Mouse (Mus musculus) 3T3-L1 (cell line): ENCODE results near the gene Rabgap1l.

Source experiments
- DNase-seq: peaks from one replicate; pipeline ENCODE4 v3.0.0-alpha.2; 2015; ENCODE audit warnings: low read depth, low spot score

Gene Rabgap1l

DNA sequence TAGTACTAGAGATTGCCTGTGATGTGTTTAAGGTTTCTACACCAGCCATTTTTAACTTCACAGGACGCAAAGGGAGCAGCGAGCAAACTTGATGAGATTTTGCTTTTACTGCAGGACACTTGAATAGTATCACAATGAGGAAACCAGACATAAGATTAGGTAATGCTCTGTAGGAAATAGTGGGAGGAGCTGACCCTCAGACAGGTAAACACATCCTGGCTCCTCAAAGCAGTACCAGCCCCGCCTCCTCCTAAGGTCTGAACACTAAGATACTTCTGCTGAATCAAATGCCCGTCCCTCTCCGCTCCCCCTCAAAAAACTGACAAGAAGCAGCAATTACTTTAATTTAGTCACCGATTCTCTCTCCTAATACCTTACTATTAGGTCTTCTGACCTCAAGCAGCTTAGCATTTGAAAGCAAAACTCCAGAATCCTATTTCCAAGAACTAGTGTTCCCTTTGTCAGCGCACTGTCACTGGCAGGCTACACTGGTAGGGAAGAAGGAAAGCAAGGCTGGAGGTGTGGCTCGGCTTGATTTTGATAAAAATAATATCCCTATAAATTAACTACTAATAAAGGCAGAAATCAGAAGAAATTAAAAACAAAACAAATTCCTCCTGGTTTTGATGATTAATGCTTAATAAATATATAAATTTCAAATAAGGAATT is 474.8 kb downstream of the Rabgap1l start:
- DNase-seq: no peak

DNA sequence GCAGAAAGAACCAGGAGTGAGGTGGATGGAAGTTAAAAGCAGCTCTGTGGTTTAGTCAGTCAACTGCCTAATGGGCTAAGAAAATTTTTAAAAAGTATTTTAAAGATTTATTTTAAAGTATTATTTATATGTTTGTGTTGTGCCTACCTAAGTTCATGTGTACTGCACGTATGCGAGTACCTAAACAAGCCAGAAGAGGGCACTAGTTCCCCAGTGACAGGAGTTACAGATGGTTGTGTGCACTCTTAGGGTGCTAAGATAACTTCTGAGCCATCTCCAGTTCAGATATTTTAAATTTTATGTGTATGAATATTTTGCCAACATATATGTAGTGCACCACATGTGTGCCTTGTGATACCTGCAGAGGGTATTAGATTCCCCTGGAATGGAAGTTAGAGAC is 476.8 kb downstream of the Rabgap1l start:
- no peak for DNase-seq

DNA sequence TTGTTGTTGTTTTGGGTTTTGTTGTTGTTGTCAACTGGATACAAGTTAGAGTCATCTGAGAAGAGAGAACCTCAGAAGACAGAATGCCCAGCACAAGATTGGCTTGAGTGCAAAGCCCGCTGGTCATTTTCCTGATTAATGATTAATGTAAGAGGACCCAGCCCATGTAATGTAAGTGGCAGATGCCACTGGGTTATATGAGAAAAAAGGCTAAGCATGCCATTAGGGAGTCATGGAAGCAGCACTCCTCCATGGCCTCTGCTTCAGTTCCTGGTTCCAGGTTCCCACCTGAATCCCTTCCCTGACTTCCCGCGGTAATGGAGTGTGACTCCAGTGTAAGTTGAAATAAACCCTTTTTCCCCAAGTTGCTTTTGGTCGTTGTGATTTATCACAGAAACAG is 480.4 kb downstream of the Rabgap1l start:
- DNase-seq: no peak

DNA sequence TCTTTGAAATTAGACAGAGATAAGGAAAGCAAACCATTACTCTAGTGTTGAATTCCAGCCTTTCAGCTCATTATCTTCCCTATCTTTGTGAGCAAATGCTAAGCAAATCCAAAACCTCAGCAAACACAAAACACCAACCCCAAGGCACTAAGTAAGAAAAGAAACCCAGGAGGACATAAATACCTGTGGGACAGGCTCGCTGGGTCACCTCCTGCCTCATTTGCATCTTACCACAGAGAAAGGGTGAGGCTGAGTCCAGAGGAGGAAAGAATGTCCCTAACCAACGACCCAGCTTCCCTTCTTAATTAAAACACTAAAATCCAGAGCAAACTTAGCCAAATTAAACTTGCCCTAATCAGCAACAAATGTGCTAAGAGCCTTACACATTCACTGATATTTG is 481.1 kb downstream of the Rabgap1l start:
- no peak for DNase-seq

DNA sequence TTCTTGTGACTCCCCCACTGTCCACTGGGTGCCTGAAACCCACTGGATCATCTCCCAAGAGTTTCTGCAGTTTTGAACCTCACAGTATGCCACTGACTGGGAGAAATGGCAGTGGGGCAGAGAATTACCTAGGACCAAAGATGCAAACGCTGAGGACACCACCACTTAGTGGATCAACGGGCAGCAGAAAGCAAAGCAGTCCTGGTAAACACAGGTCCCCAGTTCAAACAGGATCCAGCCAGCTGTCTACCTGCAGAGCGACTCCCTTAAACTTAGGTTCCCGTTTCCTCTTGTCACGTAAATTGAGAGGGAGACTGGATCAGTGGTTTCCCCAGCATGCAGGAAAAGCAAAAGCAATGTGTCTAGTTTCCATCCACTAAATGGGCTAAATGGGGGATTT is 483.1 kb downstream of the Rabgap1l start:
- DNase-seq: no peak

DNA sequence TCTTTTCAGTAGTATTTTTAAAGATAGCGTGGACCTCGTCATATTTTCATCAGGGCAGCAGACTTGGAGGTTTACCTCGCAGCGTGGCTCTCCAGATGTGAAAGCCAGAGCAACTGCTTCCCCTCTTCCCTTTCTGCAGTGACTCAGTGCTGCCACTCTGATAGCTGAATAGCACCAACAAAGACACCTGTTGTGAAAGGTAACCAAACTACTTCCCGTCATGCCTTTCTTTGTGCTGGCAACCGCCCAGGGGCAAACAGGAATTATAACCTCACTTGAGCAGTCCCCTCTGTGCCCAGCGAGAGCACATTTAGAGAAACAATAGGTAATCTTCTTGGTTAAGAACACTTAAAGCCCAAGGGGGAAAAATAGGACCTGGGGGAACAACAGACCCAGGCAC is 484.0 kb downstream of the Rabgap1l start:
- no peak for DNase-seq

DNA sequence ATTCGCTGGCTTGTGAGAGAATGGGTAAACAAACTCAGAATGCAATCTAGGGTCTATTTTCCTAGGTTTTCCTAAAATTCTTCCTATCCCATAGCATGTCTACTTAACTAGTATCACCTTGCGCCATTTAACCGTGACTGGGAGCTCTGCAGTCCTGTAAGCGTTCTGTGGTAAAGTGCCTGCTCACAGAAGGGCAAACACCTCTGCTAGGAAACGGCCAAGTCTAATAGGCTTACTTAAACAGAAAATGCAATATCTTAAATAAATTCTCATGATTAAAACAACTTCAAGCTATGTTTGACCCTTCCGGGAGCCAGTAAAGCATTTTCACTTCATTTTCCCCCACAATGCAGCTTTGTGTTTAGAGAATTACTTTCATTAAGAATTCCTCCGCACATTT is 484.5 kb downstream of the Rabgap1l start:
- DNase-seq: no peak

DNA sequence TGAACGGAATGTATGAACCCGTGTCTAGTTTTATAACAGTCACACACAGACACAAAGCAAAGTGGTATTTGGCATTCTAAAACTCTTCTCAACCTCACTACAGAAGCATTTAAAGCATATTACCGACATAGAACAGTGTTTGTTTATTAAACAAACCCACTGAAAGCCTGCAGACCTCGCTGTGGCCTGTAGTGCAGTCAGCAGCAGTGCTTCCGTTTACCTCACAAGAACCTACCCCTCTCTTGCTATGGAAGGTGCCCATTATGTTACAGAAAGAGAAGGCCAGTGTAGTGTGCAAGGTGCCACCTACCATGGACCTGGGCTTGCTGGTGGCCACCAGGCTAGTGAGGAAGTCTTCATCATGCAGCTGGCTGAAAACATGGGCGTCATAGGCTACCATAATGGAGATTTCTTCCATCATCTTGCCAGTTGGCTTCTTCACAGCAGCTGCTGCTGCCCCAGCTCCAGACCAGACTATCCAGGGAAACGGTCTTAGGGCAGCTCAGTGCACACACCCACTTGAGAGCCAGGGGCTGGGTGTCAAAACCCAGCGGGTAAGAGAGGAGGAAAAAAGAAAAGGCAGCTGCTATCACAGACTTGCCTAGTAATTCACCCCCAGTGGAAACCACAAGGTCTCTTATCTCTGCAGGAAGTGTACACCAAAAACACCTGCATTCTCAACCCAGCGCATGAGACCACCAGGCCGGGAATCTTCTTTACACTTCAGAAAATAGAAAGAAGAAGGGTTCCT is 486.0 kb downstream of the Rabgap1l start:
- no peak for DNase-seq

DNA sequence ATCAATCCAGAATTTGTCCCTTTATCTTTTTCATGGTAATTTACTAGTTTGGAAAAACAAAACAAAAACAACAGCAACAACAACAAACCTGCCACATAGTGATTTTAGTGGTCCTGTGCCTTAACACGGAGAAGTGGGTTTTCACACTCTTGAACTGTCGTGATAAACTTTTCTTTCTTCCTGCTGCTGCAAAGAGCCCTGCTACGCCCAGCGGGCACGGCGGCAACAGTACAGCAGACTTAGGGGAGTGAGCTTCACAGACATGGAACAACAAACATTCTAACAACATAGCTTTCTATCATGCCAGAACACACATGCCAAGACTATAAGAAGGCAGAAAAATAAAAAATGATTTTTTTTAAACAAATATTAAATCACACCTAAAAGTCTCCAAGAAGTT is 486.7 kb downstream of the Rabgap1l start:
- DNase-seq: no peak

DNA sequence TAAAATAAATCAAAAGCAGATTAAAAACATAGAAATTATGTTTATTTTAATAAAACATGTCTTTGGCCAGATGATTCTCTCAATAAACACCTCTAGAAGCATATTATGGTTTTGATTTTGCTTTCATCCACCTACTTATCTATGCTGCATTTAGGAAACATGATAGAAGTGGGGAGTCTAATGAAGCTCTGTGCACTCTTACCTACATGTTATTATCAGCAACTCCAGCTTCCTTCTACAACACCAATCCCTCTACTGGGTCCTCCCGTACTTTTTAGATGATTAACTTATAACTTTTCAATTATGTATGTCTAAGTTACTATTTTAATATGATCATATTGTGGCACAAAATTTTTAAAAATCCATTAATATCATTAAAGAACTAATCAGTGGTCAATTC is 487.2 kb downstream of the Rabgap1l start:
- no peak for DNase-seq

DNA sequence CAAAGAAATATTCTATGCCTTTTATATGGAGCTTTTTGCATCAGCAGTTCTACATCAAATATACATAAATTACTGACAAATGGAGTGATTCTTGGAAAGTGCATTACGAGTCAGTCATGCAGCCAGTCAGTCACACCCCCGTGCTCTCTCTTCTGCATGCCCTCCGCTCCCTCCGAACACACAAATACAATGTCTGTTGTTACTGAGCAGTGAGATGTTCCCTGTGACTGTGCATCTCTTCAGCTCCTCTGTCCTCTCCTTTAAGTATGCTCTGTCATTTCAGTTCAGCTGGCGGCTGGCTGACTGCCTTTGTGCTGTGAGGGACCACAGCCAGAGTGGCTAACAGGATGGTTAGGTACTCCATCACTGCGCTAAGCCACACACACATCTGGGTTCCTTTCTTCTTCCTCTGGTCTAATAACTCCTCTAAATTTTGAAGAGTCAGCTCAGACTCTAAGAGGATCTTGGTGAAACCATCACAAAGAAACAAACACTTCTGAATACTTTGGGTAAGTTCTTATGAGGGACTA is 488.0 kb downstream of the Rabgap1l start:
- DNase-seq: peak; percentile 33

DNA sequence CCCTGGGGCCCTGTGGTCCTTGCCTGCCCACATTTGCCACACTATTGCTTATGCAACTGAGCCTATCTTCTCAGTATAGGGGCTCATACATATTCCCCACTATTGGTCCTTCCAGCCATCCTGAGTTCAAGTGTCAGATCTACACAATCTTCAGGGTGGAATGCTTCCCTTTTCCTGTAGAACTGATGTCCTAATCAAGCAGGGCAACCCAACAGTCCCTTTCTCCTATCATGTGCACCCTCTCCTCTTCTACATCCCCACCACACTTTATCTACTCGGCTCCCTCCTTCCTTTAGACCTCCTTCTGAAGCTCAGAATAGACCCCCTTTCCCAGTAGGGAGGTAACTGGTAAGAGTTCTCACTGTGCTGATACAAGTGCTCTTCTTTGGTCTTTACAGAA is 490.7 kb downstream of the Rabgap1l start:
- DNase-seq: no peak

DNA sequence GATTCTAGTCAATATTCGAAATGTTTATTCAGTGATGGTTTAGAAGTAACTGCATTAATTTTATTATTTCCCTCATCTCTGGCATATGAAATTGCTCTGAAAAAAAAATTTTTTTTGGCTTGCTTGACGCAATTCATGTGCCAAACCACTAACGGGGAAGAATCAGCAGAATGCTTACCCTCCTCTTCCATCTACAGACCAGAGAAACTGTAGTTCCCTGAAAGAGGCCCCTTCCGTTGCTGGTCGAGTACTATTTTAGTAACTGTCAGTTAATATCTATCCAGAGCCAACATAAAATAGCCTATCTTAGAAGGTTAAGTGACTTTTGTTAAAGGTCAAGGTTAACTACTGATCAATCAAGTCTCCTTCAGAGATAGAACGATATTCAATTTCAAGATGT is 491.9 kb downstream of the Rabgap1l start:
- DNase-seq: no peak

DNA sequence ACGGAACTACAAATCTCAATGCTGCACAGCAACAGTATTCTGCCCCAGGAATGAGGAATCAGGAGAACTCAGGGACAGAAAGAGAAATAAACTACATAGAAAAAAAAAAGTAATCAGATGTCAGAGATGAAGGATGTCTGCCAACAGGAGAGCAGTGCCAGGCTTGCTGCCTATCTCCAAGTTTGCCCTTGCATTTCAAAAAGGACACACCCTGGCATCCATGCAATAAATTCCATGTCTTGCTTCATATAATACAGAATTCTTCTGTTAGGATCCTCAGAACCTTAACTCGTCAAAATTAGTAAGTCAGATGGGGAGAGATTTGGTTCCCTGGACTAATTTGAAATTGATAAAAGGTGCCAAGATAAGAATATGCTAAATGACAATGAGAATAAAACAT is 492.3 kb downstream of the Rabgap1l start:
- no peak for DNase-seq

DNA sequence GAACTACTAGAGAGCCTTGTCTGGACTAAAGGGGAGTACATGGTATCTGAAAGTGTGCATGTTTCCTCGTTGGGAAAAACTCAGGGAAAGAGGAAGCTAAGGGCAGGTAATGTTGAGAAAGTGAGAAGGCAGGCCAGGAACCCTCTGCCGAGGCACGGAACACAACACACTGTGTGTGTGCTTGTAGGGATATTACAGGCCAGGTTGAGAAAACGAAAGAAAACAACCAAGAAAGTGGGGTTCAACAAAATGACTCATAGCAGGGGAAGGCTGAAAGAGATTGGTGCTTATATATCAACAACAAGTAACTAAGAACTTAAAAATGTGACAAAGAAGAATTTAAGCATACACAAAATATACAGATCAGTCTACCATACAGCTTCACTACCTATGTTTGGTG is 493.0 kb downstream of the Rabgap1l start:
- no peak for DNase-seq

DNA sequence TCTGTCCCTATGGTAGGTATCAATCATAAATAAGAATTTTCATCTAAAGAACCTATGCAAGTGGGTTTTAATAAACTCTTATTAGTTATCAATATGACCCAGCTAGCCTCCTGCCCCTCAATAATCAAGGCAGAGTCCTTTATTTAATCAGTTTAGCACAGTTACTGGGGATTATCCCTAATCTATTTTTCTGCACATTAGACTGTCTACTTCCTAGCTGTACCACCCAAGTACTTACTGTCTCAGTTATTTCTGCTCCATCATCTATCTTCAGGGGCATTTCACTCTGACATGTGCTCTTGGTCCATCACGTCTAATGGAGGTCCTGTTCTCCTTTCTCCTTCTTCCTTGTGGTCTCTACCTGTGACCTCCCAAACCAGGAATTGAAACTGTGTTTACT is 494.1 kb downstream of the Rabgap1l start:
- DNase-seq: no peak

DNA sequence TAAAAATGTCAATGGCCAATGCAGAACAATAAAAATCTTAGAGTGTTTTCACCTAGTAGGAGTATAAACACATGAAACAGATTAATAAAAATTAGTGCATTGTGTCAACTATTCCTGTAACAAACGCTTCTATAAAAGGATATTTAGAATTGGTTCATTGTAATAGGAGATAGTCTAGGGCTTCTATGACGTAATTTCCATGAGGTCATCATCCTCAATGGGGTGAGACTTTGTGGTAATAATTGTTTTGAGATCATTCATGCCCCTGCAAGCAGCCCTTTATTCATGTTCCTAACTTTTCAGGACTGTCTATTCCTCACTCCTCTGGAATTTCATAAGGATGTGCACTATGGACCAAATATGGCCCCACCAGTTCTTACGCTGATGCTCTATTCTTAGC is 495.3 kb downstream of the Rabgap1l start:
- DNase-seq: peak; percentile 39

DNA sequence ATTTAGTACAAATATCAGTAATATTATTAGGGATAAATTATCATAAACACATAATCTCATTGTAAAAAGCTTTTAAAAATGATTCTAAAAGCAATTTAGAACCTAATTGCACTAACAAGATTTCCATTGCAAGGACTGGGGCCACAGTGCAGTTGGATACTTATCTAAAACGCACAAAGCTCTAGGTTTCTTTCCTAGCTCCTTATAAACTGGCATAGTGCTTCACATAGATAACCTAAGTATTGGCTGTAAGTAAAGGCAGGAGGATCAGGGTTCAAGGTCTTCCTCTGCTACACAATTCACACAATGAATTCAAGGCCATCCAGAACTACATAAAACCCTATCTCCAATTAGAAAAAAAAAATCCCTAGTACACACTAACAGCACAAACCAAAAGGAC is 497.7 kb downstream of the Rabgap1l start:
- DNase-seq: no peak

DNA sequence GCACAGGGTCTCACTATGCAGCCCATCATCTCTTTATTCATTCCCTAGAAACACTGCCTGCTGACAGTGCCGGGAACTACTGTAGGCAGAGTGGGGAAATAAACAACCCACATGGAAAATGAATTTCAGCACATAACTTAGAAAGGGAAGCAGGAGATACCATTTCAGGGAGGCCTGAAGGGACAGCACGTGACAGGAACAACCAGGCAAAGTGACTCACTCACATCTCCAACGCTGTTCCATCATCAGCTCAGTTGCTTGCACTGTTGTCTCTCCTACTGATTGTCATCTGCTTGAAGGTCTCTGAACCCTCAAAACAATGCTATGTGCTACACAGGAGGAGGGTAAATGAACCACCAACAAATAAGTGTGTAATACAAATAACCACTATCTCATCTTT is 499.5 kb downstream of the Rabgap1l start:
- no peak for DNase-seq

DNA sequence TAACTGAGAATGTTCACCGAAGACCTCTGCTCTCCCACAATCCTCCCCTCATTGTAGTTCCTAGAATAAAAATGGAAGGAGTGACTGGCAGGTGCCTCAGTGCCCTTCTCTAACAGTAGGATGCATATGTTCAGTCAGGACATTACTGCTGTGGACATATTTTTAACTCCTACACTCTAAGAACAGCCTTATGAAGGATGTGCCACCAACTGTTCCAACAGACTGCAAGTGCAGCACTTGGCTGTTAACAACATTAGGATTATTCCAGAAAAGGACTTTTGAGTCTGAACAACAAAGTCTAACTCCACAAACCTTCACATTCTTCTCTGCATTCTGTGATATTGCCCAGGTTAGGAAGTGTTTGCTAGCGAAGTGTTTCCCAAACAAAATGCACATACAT is 501.0 kb downstream of the Rabgap1l start:
- DNase-seq: no peak

DNA sequence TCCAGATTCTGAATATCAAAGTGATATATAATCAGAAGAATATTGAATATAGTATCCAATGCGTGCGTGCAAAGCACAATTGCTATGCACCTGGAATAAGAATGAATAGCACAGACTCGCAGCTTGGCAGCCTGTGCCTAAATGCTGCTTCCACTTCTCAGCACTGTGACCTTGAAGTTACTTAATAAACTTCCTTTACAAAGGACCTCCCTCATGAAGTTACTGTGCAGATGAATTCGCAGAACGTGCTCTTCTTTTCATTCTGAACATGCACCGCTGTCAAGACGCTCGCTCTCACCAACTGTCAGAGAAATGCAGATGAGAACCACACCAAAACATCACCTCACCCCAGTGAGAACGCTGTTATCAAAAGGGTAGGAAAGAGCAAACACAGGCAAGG is 502.8 kb downstream of the Rabgap1l start:
- DNase-seq: no peak

DNA sequence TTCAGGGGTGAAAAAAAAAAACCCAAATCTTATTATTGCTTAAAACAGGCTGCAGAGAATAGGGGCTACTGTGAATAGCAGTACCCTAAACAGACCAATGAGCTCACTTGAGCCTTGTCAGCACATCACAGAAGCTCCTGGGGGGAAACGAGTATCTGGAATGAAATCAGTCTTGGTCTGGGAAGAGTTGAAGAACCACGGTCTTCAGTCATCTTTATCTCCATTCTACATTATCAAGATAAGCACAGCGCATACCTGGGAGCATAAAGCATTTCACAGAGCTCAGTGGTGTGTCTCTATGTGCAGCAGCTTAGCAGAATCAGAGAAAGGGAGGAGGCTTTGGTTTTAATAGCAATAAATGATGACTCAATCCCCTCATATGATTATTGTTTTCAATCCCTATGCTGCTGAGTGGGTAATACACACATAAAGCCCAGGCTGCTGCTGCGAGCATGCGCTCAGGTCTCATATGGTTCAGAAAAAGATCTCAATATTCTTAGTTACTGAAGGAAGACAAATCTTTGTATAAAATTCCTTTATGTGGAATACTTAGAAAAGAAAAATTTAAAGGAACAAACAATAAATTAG is 505.9 kb downstream of the Rabgap1l start:
- no peak for DNase-seq
